Mouse (Mus musculus): ENCODE measurements around the gene Kansl3. TPM values are rescaled to one million over a fixed set of nuclear protein-coding genes. Genes with fewer than 3 reads are reported as not detected.
A peak's percentile ranks its signal among the peaks of the same experiment; 100 is the strongest.

The Kansl3 gene
- polyA plus RNA-seq, 2 experiments = 38.6 to 63.5 TPM

- H3K9ac ChIP-seq (ENCODE audit: low read depth, low read length, severe bottlenecking) = peak overlapping the region; percentile 62; the same call in 1 of the 2 replicates
- H3K4me3 ChIP-seq (replicated peaks; ENCODE audit: low read length) = peak overlapping the region; percentile 62
- ATAC-seq (ENCODE audit: low FRiP score, low read depth) (no peak), DNase-seq (ENCODE audit: low spot score) (no peak)
- peaks cover 15% of the 10 kb centered on the region; the same call in 1 of the 2 replicates for H3K27me3 ChIP-seq (ENCODE audit: control insufficient read depth, insufficient read depth, low read length)
- no peaks in the 10 kb centered on the region for H3K9me3 ChIP-seq (ENCODE audit: control insufficient read depth, low read length)
- no peak for TF ChIP-seq POLR2A (IDR thresholded peaks at IDR 0.05; ENCODE audit: borderline replicate concordance, extremely low read depth, insufficient read depth, insufficient read length)
- peak overlapping the region; percentile 93 for H3K4me2 ChIP-seq (replicated peaks; ENCODE audit: low read depth, low read length, severe bottlenecking)
- no peaks in the 10 kb centered on the region for H3K36me3 ChIP-seq (ENCODE audit: control insufficient read depth, insufficient read depth, low read length)
- H3K4me1 ChIP-seq (ENCODE audit: control insufficient read depth, insufficient read depth, low read length) = peaks cover 22% of the 10 kb centered on the region
- H3K27ac ChIP-seq (replicated peaks; ENCODE audit: low read depth, low read length) = no peak overlapping the region
- WGBS = 5% methylated on average over 12 of the region's 12 CpGs
These were observed 60.5 kb downstream of the Kansl3 start for GRCm38 (mm10) chr1:36308451-36308901.

DNA sequence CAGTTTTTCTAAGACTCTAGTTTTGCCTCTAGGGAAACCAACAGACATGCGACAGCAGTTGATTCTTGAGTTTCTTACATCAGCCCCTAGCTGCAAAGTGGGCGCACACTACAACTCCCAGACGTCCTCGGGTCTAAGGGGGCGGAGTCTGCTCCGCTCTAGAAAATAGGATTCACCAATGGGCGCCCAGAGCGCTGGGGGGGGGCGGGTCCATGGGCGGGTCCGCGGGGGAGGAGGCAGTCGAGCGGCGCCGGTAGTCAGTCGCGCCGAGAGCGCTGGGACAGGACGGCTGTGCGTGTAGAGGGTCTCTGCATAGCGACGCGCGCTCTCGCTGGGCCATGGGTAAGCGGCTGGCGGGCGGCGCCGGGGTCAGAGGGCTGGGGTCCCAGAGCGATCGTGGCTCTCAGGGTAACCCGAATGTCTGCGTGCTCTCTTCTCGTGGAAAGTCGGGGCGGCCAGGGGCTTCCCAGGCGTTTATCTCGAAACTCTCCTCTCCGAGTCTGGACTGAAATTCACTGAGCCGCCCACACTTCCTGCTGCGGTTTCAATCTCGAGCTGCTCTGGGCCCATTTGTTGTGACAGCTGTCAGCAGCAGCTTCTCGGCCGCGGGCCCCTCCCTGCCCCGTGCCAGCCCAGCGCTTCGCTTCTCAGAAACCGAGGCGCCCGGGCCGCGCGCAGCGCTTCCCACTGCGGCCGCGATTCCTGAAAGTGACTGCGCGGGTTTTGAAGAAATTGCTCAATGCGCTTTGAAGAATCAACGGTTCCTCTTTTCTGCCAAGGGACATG is 61.3 kb downstream of the Kansl3 start, which contains the start of gene Arid5a:
Gene Arid5a, plus strand, starts transcription at position 239 of the 786 bp plus-strand sequence.
- Histone ChIP-seq H3K27ac (replicated peaks; ENCODE audit: low read depth, low read length) (peak within 1 kb of the TSS; percentile 33; the same call in 1 of the 2 replicates), H3K27me3 (ENCODE audit: control insufficient read depth, insufficient read depth, low read length) (peaks cover 15% of the 10 kb centered on the region; the same call in 1 of the 2 replicates), H3K4me2 (replicated peaks; ENCODE audit: low read depth, low read length, severe bottlenecking) (peak within 1 kb of the TSS; percentile 93), H3K9me3 (ENCODE audit: control insufficient read depth, low read length) (no peaks in the 10 kb centered on the region), H3K4me1 (ENCODE audit: control insufficient read depth, insufficient read depth, low read length) (peaks cover 25% of the 10 kb centered on the region), H3K36me3 (ENCODE audit: control insufficient read depth, insufficient read depth, low read length) (no peaks in the 10 kb centered on the region), H3K4me3 (replicated peaks; ENCODE audit: low read length) (peak within 1 kb of the TSS; percentile 62), H3K9ac (ENCODE audit: low read depth, low read length, severe bottlenecking) (peak within 1 kb of the TSS; percentile 62)
- ATAC-seq (ENCODE audit: low FRiP score, low read depth) (peak; percentile 91), DNase-seq (ENCODE audit: low spot score) (peak; percentile 94)
- under 1% methylated on average over 62 of the region's 65 CpGs for WGBS
- peak; percentile 99 for TF ChIP-seq POLR2A (IDR thresholded peaks at IDR 0.05; ENCODE audit: borderline replicate concordance, extremely low read depth, insufficient read depth, insufficient read length)

- Histone ChIP-seq H3K36me3 (ENCODE audit: control insufficient read depth, insufficient read depth, low read length) (no peaks in the 10 kb centered on the region), H3K9me3 (ENCODE audit: control insufficient read depth, low read length) (no peaks in the 10 kb centered on the region), H3K9ac (ENCODE audit: low read depth, low read length, severe bottlenecking) (no peak overlapping the region), H3K4me3 (replicated peaks; ENCODE audit: low read length) (no peak overlapping the region), H3K4me1 (ENCODE audit: control insufficient read depth, insufficient read depth, low read length) (peaks cover 25% of the 10 kb centered on the region), H3K27me3 (ENCODE audit: control insufficient read depth, insufficient read depth, low read length) (peaks cover 15% of the 10 kb centered on the region; the same call in 1 of the 2 replicates), H3K4me2 (replicated peaks; ENCODE audit: low read depth, low read length, severe bottlenecking) (no peak overlapping the region), H3K27ac (replicated peaks; ENCODE audit: low read depth, low read length) (no peak overlapping the region)
- no peak for DNase-seq (ENCODE audit: low spot score)
- WGBS = 71% methylated on average over 7 of the region's 7 CpGs
- ATAC-seq (ENCODE audit: low FRiP score, low read depth) = no peak
- no peak for TF ChIP-seq POLR2A (IDR thresholded peaks at IDR 0.05; ENCODE audit: borderline replicate concordance, extremely low read depth, insufficient read depth, insufficient read length)
These were observed 61.9 kb downstream of the Kansl3 start for GRCm38 (mm10) chr1:36307121-36307494.

DNA sequence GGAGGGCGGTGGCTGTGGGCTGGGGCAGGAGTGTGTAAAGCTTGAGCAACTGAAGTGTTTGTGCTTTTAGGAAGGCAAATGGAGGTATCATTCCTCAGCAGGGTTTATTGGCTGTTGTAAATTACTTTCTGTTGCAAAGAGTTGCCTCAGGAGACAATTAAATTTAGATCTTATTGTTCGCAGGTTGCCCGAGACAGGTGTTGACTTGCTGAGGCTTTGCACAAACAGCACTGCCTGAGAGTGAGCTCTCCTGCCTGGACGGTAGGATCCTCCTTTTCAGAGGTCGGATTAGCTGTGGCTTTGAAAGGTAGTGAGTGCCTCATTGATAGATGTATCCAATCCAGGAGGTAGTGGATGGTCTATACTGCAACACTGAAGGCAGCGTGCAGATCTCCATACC is 62.9 kb downstream of the Kansl3 start:
- Histone ChIP-seq H3K27ac (replicated peaks; ENCODE audit: low read depth, low read length) (no peak overlapping the region), H3K9me3 (ENCODE audit: control insufficient read depth, low read length) (no peaks in the 10 kb centered on the region), H3K9ac (ENCODE audit: low read depth, low read length, severe bottlenecking) (no peak overlapping the region), H3K36me3 (ENCODE audit: control insufficient read depth, insufficient read depth, low read length) (no peaks in the 10 kb centered on the region), H3K4me1 (ENCODE audit: control insufficient read depth, insufficient read depth, low read length) (peaks cover 25% of the 10 kb centered on the region), H3K27me3 (ENCODE audit: control insufficient read depth, insufficient read depth, low read length) (peaks cover 15% of the 10 kb centered on the region; the same call in 1 of the 2 replicates), H3K4me2 (replicated peaks; ENCODE audit: low read depth, low read length, severe bottlenecking) (no peak overlapping the region), H3K4me3 (replicated peaks; ENCODE audit: low read length) (no peak overlapping the region)
- ATAC-seq (ENCODE audit: low FRiP score, low read depth) = no peak
- no peak for TF ChIP-seq POLR2A (IDR thresholded peaks at IDR 0.05; ENCODE audit: borderline replicate concordance, extremely low read depth, insufficient read depth, insufficient read length)
- 44% methylated on average over 6 of the region's 6 CpGs for WGBS
- DNase-seq (ENCODE audit: low spot score) = no peak

DNA sequence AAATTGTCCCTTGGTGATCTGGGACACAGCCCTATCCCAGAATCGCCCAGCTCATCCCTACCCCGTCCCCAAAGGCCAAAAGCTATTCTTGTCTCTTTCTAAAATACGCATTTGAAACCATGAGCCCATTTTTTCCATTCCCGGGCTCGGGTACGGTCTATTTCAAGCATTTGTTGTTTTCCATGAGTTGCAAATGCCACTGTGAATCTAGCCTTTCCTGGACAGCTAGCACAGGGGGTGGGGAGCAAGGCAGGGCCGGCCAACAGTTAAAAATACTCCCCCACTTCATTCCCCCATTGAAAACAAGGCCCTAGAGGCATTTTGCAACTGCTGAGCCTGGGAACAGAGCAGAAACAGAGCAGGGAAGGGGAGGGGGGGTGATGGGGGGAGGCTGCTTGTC is 64.2 kb downstream of the Kansl3 start:
- H3K27ac ChIP-seq (replicated peaks; ENCODE audit: low read depth, low read length) = no peak overlapping the region
- H3K9ac ChIP-seq (ENCODE audit: low read depth, low read length, severe bottlenecking) = no peak overlapping the region
- TF ChIP-seq POLR2A (IDR thresholded peaks at IDR 0.05; ENCODE audit: borderline replicate concordance, extremely low read depth, insufficient read depth, insufficient read length) = no peak

More for the DNA sequence above, 64.2 kb downstream of the Kansl3 start:
- no peak overlapping the region for H3K4me2 ChIP-seq (replicated peaks; ENCODE audit: low read depth, low read length, severe bottlenecking)
- H3K36me3 ChIP-seq (ENCODE audit: control insufficient read depth, insufficient read depth, low read length) = no peaks in the 10 kb centered on the region
- no peak for ATAC-seq (ENCODE audit: low FRiP score, low read depth)
- peaks cover 25% of the 10 kb centered on the region for H3K4me1 ChIP-seq (ENCODE audit: control insufficient read depth, insufficient read depth, low read length)
- DNase-seq (ENCODE audit: low spot score) = peak; percentile 16
- peaks cover 15% of the 10 kb centered on the region; the same call in 1 of the 2 replicates for H3K27me3 ChIP-seq (ENCODE audit: control insufficient read depth, insufficient read depth, low read length)
- WGBS = 57% methylated on average over 7 of the region's 7 CpGs
- no peaks in the 10 kb centered on the region for H3K9me3 ChIP-seq (ENCODE audit: control insufficient read depth, low read length)
- H3K4me3 ChIP-seq (replicated peaks; ENCODE audit: low read length) = no peak overlapping the region

Measured in limb, embryonic 14.5 days (tissue).